In genomic region chr4:46863721-46864120, GRCm38 (mm10) we compare ENCODE assay signal across 15 mouse cellular contexts.
DNase-seq lines count a peak whose midpoint lies in the region; ATAC-seq and TF ChIP-seq lines count a peak whose summit lies in the region.
"Had no signal": no experiment of that assay in that cellular context is flagged by ENCODE, and none has a peak within 500 bp of the region (broad histone marks: within the 10 kb centered on the region; RNA-seq: fewer than 3 reads in every experiment).

No protein-coding gene starts in this region.

- no peak overlapping the region for H3K4me3 ChIP-seq in hindbrain, postnatal 0 days (ENCODE audit: low read length)
- no peak overlapping the region for H3K4me3 ChIP-seq in hindbrain, embryonic 11.5 days (ENCODE audit: low read depth, low read length)
- no peak overlapping the region for H3K4me3 ChIP-seq in lung, postnatal 0 days (ENCODE audit: low read depth, low read length)
- H3K4me3 ChIP-seq in forebrain, postnatal 0 days (ENCODE audit: low read depth, low read length): no peak overlapping the region
- no peak overlapping the region for H3K4me3 ChIP-seq in midbrain, postnatal 0 days (ENCODE audit: low read depth, low read length)
- H3K4me3 ChIP-seq: hindbrain, embryonic 10.5 days; limb, embryonic 15.5 days; neural tube, embryonic 12.5 days had no signal

- H3K4me1 ChIP-seq in hindbrain, postnatal 0 days (ENCODE audit: insufficient read depth, low read length): peaks cover 6% of the 10 kb centered on the region; the same call in 1 of the 2 replicates
- no peaks in the 10 kb centered on the region; the same call in 1 of the 2 replicates for H3K4me1 ChIP-seq in hindbrain, embryonic 11.5 days (replicated peaks; ENCODE audit: control insufficient read depth, insufficient read depth, low read length)
- H3K4me1 ChIP-seq in lung, postnatal 0 days (ENCODE audit: insufficient read depth, low read depth, low read length): no peaks in the 10 kb centered on the region; the same call in 1 of the 2 replicates
- H3K4me1 ChIP-seq in forebrain, postnatal 0 days (ENCODE audit: insufficient read depth): no peaks in the 10 kb centered on the region
- no peaks in the 10 kb centered on the region; the same call in 1 of the 2 replicates for H3K4me1 ChIP-seq in midbrain, postnatal 0 days (ENCODE audit: insufficient read depth, low read length)
- H3K4me1 ChIP-seq: neural tube, embryonic 12.5 days had no signal

- no peak overlapping the region for H3K4me2 ChIP-seq in hindbrain, postnatal 0 days (ENCODE audit: low read depth, low read length)
- no peak overlapping the region for H3K4me2 ChIP-seq in hindbrain, embryonic 11.5 days (replicated peaks; ENCODE audit: low read depth, low read length)
- no peak overlapping the region for H3K4me2 ChIP-seq in lung, postnatal 0 days (replicated peaks; ENCODE audit: low read depth, low read length)
- no peak overlapping the region for H3K4me2 ChIP-seq in forebrain, postnatal 0 days (ENCODE audit: low read depth)
- H3K4me2 ChIP-seq in midbrain, postnatal 0 days (ENCODE audit: low read depth, low read length, poor library complexity, severe bottlenecking): no peak overlapping the region
- H3K4me2 ChIP-seq: limb, embryonic 15.5 days; neural tube, embryonic 12.5 days had no signal

- no peak for ATAC-seq in hindbrain, postnatal 0 days
- no peak for ATAC-seq in hindbrain, embryonic 11.5 days (ENCODE audit: low FRiP score)
- peak; percentile 25; the same call in 1 of the 2 replicates for ATAC-seq in lung, postnatal 0 days
- peak; percentile 36; the same call in 1 of the 2 replicates for ATAC-seq in forebrain, postnatal 0 days
- no peak for ATAC-seq in midbrain, postnatal 0 days (ENCODE audit: low FRiP score)

- peak; percentile 50 for DNase-seq in hindbrain, postnatal 0 days (ENCODE audit: low spot score)
- no peak for DNase-seq in hindbrain, embryonic 11.5 days (ENCODE audit: low spot score)
- no peak for DNase-seq in lung, postnatal 0 days (ENCODE audit: low spot score)
- DNase-seq in lung, postnatal 25 days (ENCODE audit: low spot score): no peak
- no peak for DNase-seq in forebrain, postnatal 0 days
- DNase-seq in midbrain, postnatal 0 days (ENCODE audit: low spot score): peak; percentile 47
- no peak for DNase-seq in right cerebral cortex, adult 2 months (ENCODE audit: low spot score in 2 of 2)
- DNase-seq: adrenal gland, adult 2 months; embryo, embryonic 11 days; gastrocnemius, postnatal 36 days; kidney, adult 9 months; kidney, postnatal 36 days had no signal

- H3K27me3 ChIP-seq in hindbrain, postnatal 0 days (ENCODE audit: insufficient read depth, low read length): no peaks in the 10 kb centered on the region
- H3K27me3 ChIP-seq in hindbrain, embryonic 11.5 days (ENCODE audit: control insufficient read depth, insufficient read depth, low read length): no peaks in the 10 kb centered on the region
- H3K27me3 ChIP-seq in lung, postnatal 0 days (replicated peaks; ENCODE audit: insufficient read depth, low read length): no peaks in the 10 kb centered on the region
- 0 out of 2 replicates have a peak, but pooled peaks cover 10% of the 10 kb centered on the region for H3K27me3 ChIP-seq in forebrain, postnatal 0 days (ENCODE audit: insufficient read depth, low read length)
- H3K27me3 ChIP-seq in midbrain, postnatal 0 days (ENCODE audit: insufficient read depth, low read length): no peaks in the 10 kb centered on the region
- H3K27me3 ChIP-seq: neural tube, embryonic 12.5 days had no signal

- TF ChIP-seq CTCF in hindbrain, postnatal 0 days (IDR thresholded peaks at IDR 0.05; ENCODE audit: low read depth): no peak
- TF ChIP-seq CTCF in lung, postnatal 0 days (IDR thresholded peaks at IDR 0.05): no peak
- no peak for TF ChIP-seq CTCF in forebrain, postnatal 0 days (IDR thresholded peaks at IDR 0.05; ENCODE audit: low read depth)
- no peak for TF ChIP-seq CTCF in midbrain, postnatal 0 days (IDR thresholded peaks at IDR 0.05)

- H3K9me3 ChIP-seq in hindbrain, postnatal 0 days (ENCODE audit: low read length): no peaks in the 10 kb centered on the region
- no peaks in the 10 kb centered on the region for H3K9me3 ChIP-seq in hindbrain, embryonic 11.5 days (ENCODE audit: control insufficient read depth, low read length)
- no peaks in the 10 kb centered on the region for H3K9me3 ChIP-seq in lung, postnatal 0 days (ENCODE audit: low read length)
- H3K9me3 ChIP-seq in forebrain, postnatal 0 days (ENCODE audit: low read length): no peaks in the 10 kb centered on the region
- no peaks in the 10 kb centered on the region for H3K9me3 ChIP-seq in midbrain, postnatal 0 days (ENCODE audit: low read length)
- H3K9me3 ChIP-seq: hindbrain, embryonic 10.5 days; limb, embryonic 15.5 days; neural tube, embryonic 12.5 days had no signal

- 61% methylated on average over 12 of the region's 12 CpGs for WGBS in hindbrain, postnatal 0 days
- WGBS in hindbrain, embryonic 11.5 days: 77% methylated on average over 12 of the region's 12 CpGs
- WGBS in lung, postnatal 0 days: 58% methylated on average over 12 of the region's 12 CpGs
- 42% methylated on average over 12 of the region's 12 CpGs for WGBS in forebrain, postnatal 0 days
- WGBS in midbrain, postnatal 0 days: 66% methylated on average over 12 of the region's 12 CpGs

- no peak overlapping the region for H3K27ac ChIP-seq in hindbrain, postnatal 0 days
- H3K27ac ChIP-seq in hindbrain, embryonic 11.5 days (ENCODE audit: low read depth, low read length): no peak overlapping the region
- no peak overlapping the region for H3K27ac ChIP-seq in lung, postnatal 0 days (ENCODE audit: low read length)
- no peak overlapping the region for H3K27ac ChIP-seq in forebrain, postnatal 0 days (ENCODE audit: low read depth, low read length)
- H3K27ac ChIP-seq in midbrain, postnatal 0 days (ENCODE audit: low read depth, low read length): no peak overlapping the region
- H3K27ac ChIP-seq: hindbrain, embryonic 10.5 days; limb, embryonic 15.5 days; neural tube, embryonic 12.5 days had no signal

- H3K9ac ChIP-seq in hindbrain, postnatal 0 days (replicated peaks; ENCODE audit: low read length): no peak overlapping the region
- H3K9ac ChIP-seq in hindbrain, embryonic 11.5 days (ENCODE audit: low read depth, low read length): no peak overlapping the region
- H3K9ac ChIP-seq in lung, postnatal 0 days (replicated peaks; ENCODE audit: low read depth): no peak overlapping the region
- no peak overlapping the region for H3K9ac ChIP-seq in forebrain, postnatal 0 days
- H3K9ac ChIP-seq in midbrain, postnatal 0 days (replicated peaks; ENCODE audit: low read length, poor library complexity, severe bottlenecking): no peak overlapping the region
- H3K9ac ChIP-seq: limb, embryonic 15.5 days; neural tube, embryonic 12.5 days had no signal

- no peak for TF ChIP-seq EP300 in lung, postnatal 0 days (IDR thresholded peaks at IDR 0.05)

- H3K36me3 ChIP-seq in hindbrain, postnatal 0 days (ENCODE audit: insufficient read depth, low read length): no peaks in the 10 kb centered on the region; the same call in 1 of the 2 replicates
- H3K36me3 ChIP-seq in hindbrain, embryonic 11.5 days (ENCODE audit: control insufficient read depth, insufficient read depth, low read length): no peaks in the 10 kb centered on the region
- H3K36me3 ChIP-seq in lung, postnatal 0 days (ENCODE audit: insufficient read depth, low read length): no peaks in the 10 kb centered on the region
- no peaks in the 10 kb centered on the region for H3K36me3 ChIP-seq in forebrain, postnatal 0 days (ENCODE audit: insufficient read depth)
- no peaks in the 10 kb centered on the region for H3K36me3 ChIP-seq in midbrain, postnatal 0 days (ENCODE audit: insufficient read depth, low read length)
- H3K36me3 ChIP-seq: hindbrain, embryonic 10.5 days; limb, embryonic 15.5 days; neural tube, embryonic 12.5 days had no signal

Comparison
In these comparisons a context has a peak if more than half of its experiments do, and no peak if none do; other contexts are left out.
1. DNase-seq: peak in hindbrain, postnatal 0 days (single experiment) and midbrain, postnatal 0 days (single experiment); none in hindbrain, embryonic 11.5 days (single experiment), lung, postnatal 0 days (single experiment), lung, postnatal 25 days (single experiment), forebrain, postnatal 0 days (single experiment) and right cerebral cortex, adult 2 months (0 of 2).
2. ATAC-seq: peak in lung, postnatal 0 days (single experiment) and forebrain, postnatal 0 days (single experiment); none in hindbrain, postnatal 0 days (single experiment), hindbrain, embryonic 11.5 days (single experiment) and midbrain, postnatal 0 days (single experiment).